In the genomic region with DNA sequence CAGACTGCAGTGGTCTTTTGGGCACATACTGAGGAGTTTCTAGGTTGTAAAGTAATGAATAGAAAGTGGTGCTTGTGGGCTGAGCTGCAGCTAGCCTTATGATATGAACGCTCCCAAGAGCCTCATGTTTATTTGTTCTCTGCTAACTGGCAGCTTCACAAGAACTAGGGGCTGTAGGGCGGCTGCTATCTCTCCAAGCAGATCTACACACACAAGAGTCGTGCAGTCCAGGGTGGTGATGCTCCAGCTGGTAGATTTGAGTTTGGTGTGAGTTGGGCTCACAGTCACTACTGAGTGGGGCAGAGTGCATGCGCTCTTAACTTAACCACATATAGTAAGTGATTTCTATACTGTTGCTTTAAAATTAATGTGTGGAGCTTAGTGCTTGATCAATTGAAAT, we compare ENCODE assay signal across 27 mouse cellular contexts. TPM values are rescaled to one million over a fixed set of nuclear protein-coding genes. Genes with fewer than 3 reads are reported as not detected.
"Had no signal": no experiment of that assay in that cellular context is flagged by ENCODE, and none has a peak within 500 bp of the region (broad histone marks: within the 10 kb centered on the region; RNA-seq: fewer than 3 reads in every experiment).

No protein-coding gene starts in this region.

- H3K27ac ChIP-seq: gastrocnemius, adult 2 months; heart, embryonic 10.5 days; hindbrain, embryonic 10.5 days; hindbrain, embryonic 12.5 days; hindbrain, embryonic 14.5 days; intestine, embryonic 15.5 days; kidney, embryonic 15.5 days; kidney, postnatal 0 days; limb, embryonic 13.5 days; limb, embryonic 15.5 days; liver, embryonic 15.5 days had no signal

- H3K4me3 ChIP-seq: gastrocnemius, adult 2 months; heart, embryonic 10.5 days; heart, embryonic 12.5 days; hindbrain, embryonic 10.5 days; hindbrain, embryonic 12.5 days; intestine, embryonic 15.5 days; kidney, embryonic 15.5 days; limb, embryonic 13.5 days; limb, embryonic 15.5 days; liver, embryonic 15.5 days had no signal

- H3K9me3 ChIP-seq: heart, embryonic 10.5 days; heart, embryonic 12.5 days; hindbrain, embryonic 10.5 days; hindbrain, embryonic 12.5 days; intestine, embryonic 15.5 days; kidney, embryonic 15.5 days; limb, embryonic 13.5 days; limb, embryonic 15.5 days; liver, embryonic 15.5 days had no signal

- H3K4me2 ChIP-seq: heart, embryonic 12.5 days; hindbrain, embryonic 12.5 days; hindbrain, embryonic 14.5 days; intestine, embryonic 15.5 days; kidney, embryonic 15.5 days; limb, embryonic 13.5 days; limb, embryonic 15.5 days; liver, embryonic 15.5 days had no signal

- H3K36me3 ChIP-seq: heart, embryonic 12.5 days; hindbrain, embryonic 10.5 days; hindbrain, embryonic 12.5 days; intestine, embryonic 15.5 days; limb, embryonic 13.5 days; limb, embryonic 15.5 days; liver, embryonic 15.5 days had no signal

- H3K27me3 ChIP-seq: heart, embryonic 12.5 days; hindbrain, embryonic 12.5 days; intestine, embryonic 15.5 days; kidney, embryonic 15.5 days; limb, embryonic 13.5 days; limb, embryonic 15.5 days; liver, embryonic 15.5 days had no signal

- ATAC-seq: forebrain, postnatal 0 days; hindbrain, embryonic 16.5 days; inflammation-experienced regulatory T-cells, adult 6 months; intestine, embryonic 15.5 days had no signal

- H3K9ac ChIP-seq: forebrain, postnatal 0 days; heart, embryonic 12.5 days; hindbrain, embryonic 12.5 days; hindbrain, embryonic 14.5 days; intestine, embryonic 15.5 days; kidney, embryonic 15.5 days; limb, embryonic 13.5 days; limb, embryonic 15.5 days; liver, embryonic 15.5 days had no signal

- H3K4me1 ChIP-seq: heart, embryonic 10.5 days; heart, embryonic 12.5 days; hindbrain, embryonic 12.5 days; intestine, embryonic 15.5 days; kidney, embryonic 15.5 days; limb, embryonic 15.5 days; liver, embryonic 15.5 days had no signal

- DNase-seq: forebrain, postnatal 0 days; gastrocnemius, adult 2 months; gastrocnemius, postnatal 10 days; gastrocnemius, postnatal 25 days; heart, postnatal 10 days; heart, postnatal 4 days; kidney, adult 11 months; kidney, adult 2 months; kidney, adult 9 months; kidney, postnatal 14 days; kidney, postnatal 36 days; layer of hippocampus, adult 9-11 months; layer of hippocampus, postnatal 36 days; left cerebral cortex, postnatal 4 days had no signal

RNA-seq across cellular contexts. Expression of a gene that starts 9.0 kb away (rescaled TPM):
- polyA plus RNA-seq: heart, embryonic 12.5 days; liver, embryonic 15.5 days had no signal
